Mouse (Mus musculus): ENCODE data around the gene 6430531B16Rik.

DNA sequence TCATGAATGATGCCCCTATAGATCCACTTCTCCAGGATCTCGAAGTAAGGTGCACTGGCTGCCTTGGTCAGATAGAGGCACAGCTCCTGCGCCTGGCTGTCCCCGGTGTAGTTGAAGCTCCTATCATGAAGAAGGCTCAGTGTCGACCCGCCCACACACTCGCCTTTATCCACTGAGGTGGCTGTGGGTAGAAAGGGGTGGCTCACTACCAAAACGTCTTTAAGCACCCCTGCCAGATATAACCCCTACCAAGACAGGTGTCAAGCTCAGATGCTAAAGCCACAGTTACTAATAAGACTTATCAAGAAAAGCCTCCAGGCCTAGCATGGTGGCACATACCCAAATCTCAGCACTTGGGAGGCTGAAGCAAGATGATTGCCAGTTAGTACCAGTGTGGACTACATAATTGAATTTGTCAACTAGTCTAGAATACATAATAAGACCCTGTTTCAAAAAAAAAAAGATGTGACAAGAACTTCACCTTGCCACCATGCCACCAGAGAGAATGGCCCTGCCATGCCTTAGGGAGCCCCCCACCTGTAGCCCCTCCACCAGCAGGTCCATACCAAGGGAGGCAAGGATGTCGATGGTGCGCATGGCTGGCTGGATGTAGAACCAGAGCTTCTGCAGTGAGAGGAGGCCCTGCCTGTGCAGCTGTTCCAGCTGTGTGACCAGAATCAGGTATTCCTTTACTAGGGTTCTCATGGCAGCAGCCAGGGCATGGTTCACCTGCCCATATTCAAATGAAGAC lies 28.5 kb upstream of the 6430531B16Rik start:
- TF ChIP-seq POLR2A (IDR thresholded peaks at IDR 0.05; ENCODE audit: control insufficient read depth, low read depth, low read length) (no peak), CTCF (IDR thresholded peaks at IDR 0.05; ENCODE audit: control insufficient read depth, insufficient read depth, insufficient replicate concordance, low read depth, low read length) (no peak)
